Mouse (Mus musculus) urinary bladder, postnatal 0 days (tissue): ENCODE data around the gene Mfsd9. TPM values are rescaled to one million over a fixed set of nuclear protein-coding genes. Genes with fewer than 3 reads are reported as not detected.

Experiments used
- polyA plus RNA-seq: library from polyadenylated mRNA; unstranded; fragments of >200 nt; fragmentation: Nextera tagmentation; extraction: Ambion mirVana; gene quantifications from 2 replicates; pipeline ENCODE4 v1.2.1, GENCODE M21; 2015

Mfsd9 gene
- polyA plus RNA-seq, result 3.3 TPM in 2 replicates

GRCm38 (mm10) chr1:40790324-40791141 is at the start of gene Mfsd9:
Gene Mfsd9 (minus strand): TSS chr1:40790687.

GRCm38 (mm10) chr1:40805351-40805750 is 14.9 kb upstream of the Mfsd9 start, which contains the start of gene Tmem182:
Gene Tmem182 (plus strand): TSS chr1:40805601.

Other genes starting within 250 kb of the Mfsd9 start
- gene Slc9a4, start 210.6 kb downstream of the Mfsd9 start, polyA plus RNA-seq, result 2.2 and 2.4 TPM in 2 replicates
- 2.4 and 2.9 TPM in 2 replicates for gene Slc9a2, start 110.1 kb downstream of the Mfsd9 start, polyA plus RNA-seq
- 0.06 TPM in 1 of 2 replicates, not detected in the other for gene Tmem182, start 14.9 kb upstream of the Mfsd9 start, polyA plus RNA-seq